Mouse (Mus musculus): Measurements from ENCODE around the gene Ubp1.
A peak's percentile ranks its signal among the peaks of the same experiment; 100 is the strongest.
"Not testable (repeated sequence)": the region's sequence is repeated elsewhere in the genome, so short reads cannot be mapped to it uniquely, and the experiment has no call there.

The Ubp1 gene

DNA sequence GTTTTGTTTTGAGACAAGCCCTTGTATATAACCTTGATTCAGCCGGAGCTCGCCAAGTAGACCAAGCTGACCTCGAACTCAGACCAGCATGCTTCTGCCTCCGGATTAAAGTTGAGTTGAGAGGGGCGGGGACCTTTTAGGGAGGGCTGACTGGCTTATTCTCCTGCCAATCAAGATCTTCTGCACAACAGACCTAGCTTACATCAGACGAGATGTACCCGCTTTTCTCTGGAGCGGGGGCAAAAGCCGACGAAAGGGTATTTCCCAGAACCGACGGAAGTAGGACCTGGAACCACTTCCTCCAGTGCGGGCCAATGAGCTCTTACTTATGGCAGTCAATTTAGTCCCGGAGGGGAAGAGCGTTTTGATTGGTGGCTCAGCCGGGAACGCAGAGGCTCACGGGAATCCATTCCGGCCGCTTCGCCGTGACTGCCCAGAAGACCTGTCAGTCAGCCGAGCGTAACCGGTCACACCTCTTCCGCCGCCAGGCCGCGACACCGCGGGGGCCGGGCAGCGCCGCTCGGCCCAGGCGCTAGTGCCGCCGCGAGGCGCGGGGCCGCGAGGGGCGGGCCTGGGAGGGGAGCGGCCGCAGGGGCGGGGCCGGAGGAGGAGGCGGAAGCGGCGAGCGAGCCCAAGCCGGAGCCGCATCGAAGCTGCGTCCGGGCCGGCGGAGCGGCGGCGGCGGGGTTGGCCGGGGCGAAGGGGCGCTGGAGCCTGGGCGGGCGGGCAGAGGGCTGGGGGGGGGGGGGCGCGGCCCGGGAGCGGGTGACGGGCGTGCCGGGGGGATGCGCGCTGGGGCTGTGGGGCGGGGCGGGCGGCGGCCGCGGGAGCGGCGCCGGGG, at the start of gene Ubp1:
TSS of gene Ubp1 (plus strand) at position 401 of the 841 bp plus-strand sequence.
- peak; percentile 99 for DNase-seq (ENCODE audit: low read depth, low spot score)

DNA sequence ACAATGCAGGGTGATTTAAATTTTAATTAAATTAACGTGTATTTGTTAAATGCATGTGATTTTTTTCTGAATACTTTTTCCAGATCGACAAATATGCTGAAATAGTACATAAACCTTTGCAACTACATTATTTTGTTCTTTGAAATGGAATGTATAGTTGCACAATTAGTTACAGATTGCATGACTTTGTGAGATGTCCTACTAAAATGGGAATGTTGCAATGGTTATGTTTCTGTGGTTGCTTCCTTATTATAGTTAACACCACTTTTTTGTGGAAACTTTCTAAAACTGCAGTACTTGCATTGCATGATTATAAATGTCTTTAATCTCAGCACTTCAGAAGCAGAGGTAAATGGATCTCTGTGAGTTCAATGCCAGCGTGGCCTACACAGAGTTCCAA, 35.8 kb upstream of the Ubp1 start:
- no peak for DNase-seq (ENCODE audit: low read depth, low spot score)

DNA sequence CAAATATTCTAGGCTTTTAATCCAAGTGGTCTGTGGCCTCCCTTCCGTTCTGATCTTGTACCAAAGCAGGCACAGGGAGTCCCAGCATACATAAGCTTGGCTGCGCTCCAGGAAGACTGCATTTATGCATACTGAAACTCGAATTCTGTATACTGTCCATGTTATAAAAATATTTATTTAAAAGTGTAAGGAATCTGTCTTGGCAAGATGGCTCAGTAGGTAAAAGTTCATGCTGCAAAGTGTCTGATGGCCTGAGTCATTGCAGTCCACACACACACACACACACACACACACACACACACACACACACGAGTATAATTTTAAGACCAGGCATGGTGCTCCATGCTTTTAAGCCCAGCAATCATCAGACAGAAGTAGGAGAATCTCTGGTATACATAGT, 27.6 kb upstream of the Ubp1 start:
- no peak for DNase-seq (ENCODE audit: low read depth, low spot score)

DNA sequence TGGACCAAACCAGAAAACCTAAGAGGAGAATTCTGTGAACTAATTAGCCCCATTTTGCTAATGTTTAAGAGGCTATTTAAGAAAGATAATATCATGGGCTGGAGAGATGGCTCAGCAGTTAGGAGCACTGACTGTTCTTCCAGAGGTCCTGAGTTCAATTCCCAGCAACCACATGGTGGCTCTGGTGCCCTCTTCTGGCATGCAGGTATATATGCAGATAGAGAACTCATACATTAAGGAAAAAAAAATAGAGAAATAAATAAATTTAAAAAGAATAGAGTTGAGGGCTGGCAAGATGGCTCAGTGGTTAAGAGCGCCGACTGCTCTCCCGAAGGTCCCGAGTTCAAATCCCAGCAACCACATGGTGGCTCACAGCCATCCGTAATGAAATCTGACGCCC, 26.4 kb upstream of the Ubp1 start:
- not testable (repeated sequence) for DNase-seq (ENCODE audit: low read depth, low spot score)

DNA sequence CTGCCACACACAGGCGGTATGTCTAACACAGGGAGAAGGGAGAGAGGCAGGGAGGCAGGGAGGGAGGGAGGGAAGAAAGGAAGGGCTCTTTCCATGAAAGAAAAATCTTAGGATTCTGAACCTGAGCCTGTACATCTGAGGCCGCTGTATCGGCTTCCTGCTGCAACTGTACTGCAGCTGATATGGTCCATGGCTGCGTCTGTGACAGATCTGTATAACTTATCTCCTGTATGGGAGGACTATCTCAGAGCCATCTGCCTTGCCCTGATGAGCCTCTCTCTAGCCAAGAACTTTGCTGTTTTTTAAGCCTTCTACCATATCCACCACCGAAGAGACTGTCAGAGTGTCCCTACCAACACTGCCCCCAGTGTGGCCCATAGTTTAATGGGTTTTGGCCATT, 14.9 kb upstream of the Ubp1 start:
- no peak for DNase-seq (ENCODE audit: low read depth, low spot score)

DNA sequence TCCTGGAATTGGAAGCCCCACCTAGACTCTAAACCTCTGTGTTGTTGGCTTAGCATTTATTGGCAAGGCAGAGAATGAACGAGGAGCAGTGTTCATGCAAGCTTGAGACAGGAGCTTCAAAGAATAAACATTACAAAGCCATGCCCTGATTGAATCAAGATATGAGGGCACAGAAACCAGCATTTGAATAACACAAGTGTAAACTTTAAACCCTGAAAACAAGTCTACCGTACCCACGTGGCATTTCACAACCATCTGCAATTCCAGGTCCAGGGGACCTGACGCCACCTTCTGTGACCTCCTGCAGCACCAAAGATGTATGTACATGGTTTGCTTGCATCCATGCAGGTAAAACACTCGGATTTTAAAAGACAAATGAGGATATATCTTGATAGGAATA, 8.1 kb upstream of the Ubp1 start:
- no peak for DNase-seq (ENCODE audit: low read depth, low spot score)

DNA sequence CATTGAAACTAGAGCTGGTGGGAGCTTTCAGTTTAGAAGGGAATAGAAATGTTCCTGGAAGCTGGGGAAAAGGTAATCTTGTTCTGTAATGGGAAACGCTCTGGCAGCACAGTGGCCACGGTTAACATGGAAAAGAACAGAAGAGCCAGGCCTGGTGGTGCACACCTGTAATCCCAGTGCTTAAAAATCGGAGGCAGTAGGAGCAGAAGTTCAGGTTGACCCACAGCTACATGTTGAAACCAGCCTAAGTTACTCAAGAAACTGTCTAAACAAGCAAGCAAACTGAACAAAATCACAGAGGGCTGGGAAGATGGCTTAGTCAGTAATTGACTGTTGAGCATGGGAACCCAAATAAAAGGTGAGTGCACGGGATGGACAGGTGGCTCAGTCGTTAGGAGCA, 5.9 kb upstream of the Ubp1 start:
- no peak for DNase-seq (ENCODE audit: low read depth, low spot score)

DNA sequence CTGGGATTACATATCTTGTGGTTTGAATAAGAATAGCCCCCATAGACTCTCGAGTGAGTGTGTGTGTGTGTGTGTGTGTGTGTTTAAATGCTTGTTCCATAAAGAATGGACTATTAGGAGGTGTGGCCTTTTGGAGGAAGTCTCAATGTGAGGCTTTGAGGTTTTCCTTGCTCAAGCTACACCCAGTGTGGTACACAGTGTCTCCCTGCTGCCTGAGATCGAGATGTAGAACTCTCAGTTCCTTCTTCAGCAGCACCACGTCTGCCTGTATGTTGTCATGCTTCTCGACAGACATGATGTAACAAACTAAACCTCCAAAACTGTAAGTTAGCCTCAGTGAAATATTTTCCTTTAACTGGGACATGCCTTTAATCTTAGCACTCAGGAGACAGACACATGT, 2.1 kb upstream of the Ubp1 start:
- DNase-seq (ENCODE audit: low read depth, low spot score), result no peak

DNA sequence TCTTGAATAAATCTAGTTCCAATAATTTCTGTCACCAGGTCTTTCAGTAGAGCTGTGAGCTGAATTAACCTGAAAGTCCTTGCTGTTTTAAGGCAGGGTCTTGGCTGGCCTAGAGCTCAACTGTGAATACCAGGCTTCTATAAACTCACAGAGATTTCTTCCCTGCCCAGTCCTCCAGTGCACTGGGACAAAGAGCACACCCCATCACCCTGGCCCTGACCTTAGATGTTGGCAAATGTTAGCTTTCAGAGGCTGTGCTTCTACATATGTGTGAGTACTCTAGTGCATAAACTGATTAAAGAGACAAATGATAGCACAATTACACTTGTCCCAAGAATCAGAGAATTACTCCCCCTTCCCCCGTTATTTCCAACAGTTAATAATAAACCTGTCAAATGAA, 1.1 kb upstream of the Ubp1 start:
- DNase-seq (ENCODE audit: low read depth, low spot score), result no peak

DNA sequence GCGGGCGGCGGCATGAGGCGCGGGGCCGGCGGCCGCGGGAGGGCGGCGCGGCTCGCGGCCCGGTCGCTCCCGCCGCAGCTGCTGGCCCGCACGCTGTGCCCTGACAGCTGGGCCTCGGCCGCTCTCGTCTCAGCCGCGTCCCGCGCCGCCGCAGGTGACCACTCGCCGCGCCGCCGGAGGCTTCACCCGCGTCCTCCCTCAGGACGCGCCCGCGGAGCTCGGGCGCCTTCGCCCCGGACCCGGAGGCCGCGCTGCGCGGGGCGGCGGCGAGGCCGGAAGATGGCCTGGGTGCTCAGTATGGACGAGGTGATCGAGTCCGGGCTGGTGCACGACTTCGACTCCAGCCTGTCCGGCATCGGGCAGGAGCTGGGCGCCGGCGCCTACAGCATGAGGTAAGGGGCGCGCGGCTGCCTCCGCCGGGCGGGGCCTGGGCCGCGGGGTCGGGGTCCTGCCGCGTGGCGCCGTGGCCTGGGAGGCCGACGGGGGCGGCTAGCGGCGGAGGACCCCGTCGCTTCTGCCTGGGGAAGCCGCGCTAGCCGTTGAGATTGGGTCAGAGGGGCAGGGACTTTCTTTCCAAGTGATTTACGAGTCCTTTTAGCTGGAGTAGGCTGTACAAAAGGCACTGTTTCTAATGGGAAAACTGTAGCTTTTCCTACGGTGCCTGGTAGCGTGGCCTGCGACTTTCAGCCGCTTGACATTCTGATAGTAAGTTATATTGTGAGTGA, 803 bp downstream of the Ubp1 start:
- DNase-seq (ENCODE audit: low read depth, low spot score), result no peak

DNA sequence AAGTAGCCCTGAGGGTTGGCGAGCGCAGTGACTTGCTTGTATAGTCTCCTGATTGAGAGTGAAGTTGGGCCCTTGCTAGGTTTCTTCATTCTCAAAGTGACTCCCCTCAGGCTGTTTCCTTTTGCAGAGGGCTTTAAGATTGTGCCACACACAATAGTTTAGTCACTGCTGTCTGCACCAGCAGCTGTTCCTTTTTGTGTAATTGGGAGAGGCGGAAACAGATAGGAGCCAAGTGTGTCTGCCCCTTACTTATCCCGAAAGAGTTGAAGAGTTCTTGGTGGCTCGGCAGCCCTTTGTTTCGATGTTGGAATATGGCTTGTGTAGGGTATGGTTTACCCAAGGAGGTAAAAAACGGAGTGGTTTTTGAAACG, 1.4 kb downstream of the Ubp1 start:
- DNase-seq (ENCODE audit: low read depth, low spot score), result peak; percentile 13

DNA sequence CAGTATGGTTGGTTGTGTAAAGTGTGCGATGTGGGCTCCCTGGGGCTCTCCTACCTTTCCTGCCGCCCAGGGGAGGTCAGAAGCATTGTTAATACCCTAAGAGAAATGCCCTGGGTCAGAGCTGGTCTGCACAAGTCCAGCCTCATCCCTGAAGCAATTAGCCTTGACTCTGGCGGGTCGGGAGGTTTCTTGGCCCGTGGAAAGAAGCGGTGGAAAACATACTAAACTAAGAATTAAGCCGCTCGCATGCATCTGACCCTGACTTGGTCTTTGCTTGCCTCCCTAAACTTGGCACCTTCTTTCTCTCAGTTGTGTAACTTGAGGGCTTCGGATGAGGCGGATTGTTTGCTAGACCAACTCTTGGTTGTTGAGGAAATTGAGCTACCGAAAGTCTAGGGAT, 1.8 kb downstream of the Ubp1 start:
- DNase-seq (ENCODE audit: low read depth, low spot score), result no peak

DNA sequence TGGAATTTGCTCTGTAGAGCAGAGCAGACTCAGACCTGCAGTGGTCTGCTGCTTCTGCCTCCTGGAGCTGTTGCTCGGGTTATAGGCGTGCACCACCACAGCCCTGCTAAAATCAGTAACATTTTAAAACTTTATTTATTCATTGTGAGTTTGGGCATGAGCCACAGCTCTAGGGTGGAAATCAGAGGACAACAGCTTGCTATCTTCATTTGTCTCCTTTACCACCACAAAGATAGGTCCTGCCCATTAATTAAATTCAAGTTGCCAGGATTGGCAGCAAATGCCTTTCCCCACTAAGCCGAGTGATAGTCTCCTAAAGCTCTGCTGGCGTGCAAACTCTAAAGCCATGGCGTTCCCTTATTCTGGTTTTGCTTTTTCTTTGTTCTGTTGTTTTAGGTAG, 4.9 kb downstream of the Ubp1 start:
- DNase-seq (ENCODE audit: low read depth, low spot score), result no peak

DNA sequence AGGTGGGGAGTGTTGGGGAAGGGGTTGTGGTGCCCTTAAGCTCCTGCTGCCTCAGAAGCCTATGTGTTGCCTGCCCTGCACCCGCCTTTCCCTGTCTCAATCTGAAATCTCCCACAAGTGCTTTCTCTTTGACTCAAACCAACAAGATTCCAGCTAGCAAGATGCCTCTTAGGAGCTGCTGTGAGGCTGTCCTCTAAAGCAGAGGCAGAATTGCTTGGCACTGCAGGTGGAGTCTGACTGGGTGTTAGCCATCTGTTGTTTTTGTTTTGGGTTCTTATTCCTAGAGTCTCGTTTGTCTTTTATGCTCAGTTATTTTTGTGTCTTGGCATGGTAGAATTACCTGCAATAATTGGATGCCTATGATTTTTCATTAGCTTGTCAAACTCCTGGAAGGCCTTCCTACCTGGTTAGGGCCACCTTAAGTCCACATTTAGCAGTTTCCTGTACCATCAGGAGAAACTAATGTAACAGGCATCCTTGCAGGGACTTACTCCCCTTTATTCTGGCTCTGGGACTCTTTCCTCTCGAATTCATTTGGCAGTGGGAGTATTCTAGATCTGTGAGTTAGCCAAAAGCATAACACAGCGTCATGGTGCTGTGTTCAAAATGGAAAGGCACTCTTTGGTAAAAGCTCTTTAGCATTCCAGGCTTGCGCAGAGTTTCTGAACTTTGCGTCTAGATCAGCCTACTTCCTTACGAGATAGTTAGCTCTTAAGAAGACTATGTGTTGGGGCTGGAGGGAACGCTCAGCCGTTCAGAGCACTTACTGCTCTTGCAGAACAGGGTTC, 8.5 kb downstream of the Ubp1 start:
- DNase-seq (ENCODE audit: low read depth, low spot score), result no peak

DNA sequence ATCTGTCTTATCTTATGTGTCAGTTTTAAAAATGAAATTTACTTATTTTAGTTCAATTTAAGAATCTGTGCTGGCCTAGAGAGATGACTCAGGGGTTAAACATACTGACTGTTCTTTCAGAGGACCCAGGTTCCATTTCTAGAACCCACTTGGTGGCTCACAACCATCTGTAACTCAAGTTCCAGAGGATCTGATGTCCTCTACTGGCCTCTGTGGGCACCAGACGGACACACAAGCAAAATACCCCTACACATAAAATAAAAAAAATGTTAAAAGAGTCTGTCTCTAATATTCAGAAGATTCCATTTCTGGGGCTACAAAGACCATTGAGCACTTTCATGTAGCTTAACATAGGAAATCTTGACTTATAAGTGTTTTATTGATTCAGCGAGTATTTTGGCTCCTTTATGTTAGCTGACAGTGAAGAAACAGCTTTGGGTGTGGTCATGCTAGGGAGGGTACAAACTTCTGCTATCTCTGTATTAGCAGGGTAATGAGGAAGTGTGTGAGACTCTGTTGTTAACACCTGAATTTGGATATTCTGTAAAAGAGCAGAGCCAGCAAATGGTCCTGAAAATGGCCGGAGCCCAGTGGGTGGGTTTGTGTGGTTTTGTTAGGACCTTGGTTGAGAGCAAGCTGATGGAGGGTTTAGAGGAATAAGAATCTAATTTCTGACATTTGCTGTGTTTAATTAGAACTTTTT, 10.5 kb downstream of the Ubp1 start:
- no peak for DNase-seq (ENCODE audit: low read depth, low spot score)

DNA sequence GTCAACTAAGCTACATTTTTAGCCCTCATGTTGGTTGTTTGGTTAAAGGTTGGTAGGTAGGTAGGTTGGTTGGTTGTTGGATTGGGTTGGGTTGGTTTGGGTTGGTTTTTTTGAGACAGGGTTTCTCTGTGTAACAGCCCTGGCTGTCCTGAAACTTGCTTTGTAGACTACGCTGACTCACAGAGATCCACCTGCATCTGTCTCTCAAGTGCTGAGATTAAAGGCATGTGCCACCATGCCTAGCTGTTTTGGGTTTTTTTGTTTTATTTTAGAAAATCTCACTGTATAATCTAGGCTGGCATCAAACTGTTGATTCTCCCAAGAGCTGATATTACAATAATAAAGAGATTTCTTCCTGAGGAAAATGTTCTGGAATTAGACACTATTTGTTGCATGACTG, 12.6 kb downstream of the Ubp1 start:
- no peak for DNase-seq (ENCODE audit: low read depth, low spot score)

DNA sequence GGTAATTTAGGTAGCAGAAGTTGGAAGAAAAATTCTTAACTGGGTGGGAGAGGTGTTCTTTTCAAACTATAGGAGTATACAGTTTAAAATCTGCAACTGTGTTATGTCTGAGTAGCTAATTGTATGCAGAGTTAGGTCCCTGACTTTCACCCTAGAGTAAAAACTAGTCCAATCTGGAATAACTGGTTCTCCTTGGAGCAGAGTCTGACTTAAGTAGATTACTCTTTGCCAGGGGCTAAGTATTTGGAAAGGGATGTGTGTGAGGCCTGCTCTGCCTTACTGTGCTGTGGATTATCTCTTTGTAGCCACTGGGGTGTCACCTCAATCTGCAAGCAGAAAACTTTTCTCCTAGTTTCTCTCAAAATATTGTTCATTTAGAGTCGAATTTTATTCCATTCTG, 16.5 kb downstream of the Ubp1 start:
- DNase-seq (ENCODE audit: low read depth, low spot score), result no peak

DNA sequence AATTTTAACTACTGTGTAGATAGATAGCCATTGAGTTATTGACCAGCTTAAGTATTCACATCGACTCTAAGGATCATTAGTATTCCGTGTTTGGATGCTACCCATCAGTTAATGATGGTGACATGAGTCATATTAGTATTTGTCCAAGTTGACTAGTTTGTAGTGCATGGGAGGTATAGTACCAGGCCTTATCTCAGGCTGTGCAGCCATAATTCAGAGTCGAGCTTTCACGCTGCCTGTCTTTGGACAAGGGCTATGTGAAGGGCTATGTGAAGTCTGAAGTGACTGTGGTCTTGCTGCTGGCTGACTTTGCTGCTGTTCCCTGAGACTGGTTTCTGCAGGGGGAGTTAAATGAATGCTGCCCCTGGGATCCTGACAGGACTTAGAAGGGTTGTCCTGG, 27.0 kb downstream of the Ubp1 start:
- DNase-seq (ENCODE audit: low read depth, low spot score), result no peak

DNA sequence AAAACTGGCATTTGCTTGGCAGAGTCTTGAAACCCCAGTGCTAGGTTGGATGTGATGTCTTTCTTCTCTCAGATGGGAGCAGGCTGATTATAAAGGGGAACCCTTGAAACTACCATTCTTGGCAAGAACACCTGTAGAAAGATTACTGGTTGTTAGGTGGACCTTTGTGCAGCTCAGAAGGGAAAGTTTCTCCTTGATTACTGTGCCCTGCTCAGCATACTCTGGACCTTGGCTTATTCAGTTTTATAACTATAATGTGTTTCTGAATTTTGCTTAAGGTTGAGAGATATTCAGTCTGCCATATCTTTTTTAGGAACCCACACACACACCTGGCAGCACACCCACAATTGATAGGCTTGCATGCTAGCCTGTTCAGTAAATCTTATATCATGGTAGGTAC, 33.0 kb downstream of the Ubp1 start:
- no peak for DNase-seq (ENCODE audit: low read depth, low spot score)

DNA sequence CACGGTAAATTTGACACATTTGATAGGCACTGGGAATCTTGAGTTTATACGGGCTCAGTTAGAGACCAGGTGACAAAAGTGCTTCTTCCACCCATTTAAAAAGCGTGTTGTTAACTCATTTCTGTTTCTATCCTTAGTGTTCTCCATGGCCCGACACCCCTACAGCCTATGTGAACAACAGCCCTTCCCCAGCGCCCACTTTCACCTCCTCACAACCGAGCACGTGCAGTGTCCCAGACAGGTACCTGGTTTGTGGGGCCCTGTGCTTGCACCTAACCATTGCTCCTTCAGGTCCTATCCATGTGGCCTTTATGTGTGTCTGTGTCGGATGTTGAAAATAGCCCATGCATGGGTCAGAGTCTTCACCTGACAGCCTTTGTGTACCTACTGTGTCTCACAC, 33.7 kb downstream of the Ubp1 start:
- DNase-seq (ENCODE audit: low read depth, low spot score), result no peak

DNA sequence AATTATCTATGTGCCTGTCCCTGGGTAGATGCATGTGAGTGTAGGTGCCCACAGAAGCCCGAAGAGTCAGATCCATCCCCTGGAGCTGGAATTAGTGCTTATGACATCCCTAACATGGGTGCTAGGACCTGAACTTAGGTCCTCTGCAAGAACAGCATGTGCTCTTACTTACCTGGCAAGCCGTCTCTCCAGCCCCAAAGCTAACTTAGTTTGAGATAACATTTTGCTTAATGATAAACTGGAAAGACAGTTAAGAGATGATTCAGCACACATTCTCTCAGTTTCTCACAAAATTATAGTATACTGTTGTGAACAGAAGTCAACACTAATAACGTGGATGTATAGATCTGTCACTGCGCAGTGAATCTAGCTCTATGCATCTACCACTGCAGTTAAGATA, 36.1 kb downstream of the Ubp1 start:
- no peak for DNase-seq (ENCODE audit: low read depth, low spot score)

DNA sequence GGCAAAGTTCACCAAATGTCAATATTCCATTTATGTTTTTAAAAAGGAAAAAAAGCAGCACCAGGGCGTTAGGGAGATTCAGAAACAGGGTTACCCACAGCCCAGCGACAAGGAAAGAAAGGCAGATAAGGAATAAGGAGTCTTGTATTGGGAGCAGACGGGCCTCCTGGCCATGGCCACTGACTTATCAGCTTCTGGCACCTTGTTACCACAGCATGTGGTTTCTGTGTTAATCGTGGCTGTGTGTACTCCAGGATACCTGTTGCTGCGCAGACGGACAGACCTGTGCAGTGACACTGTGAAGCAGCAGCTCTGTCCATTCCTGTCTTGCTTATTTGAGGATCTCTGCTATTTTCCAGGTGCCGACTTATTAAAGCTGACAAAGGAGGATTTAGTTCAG, 38.2 kb downstream of the Ubp1 start:
- no peak for DNase-seq (ENCODE audit: low read depth, low spot score)
